ENCODE assay signal across 8 mouse cellular contexts in genomic region chr11:114468394-114468793, GRCm38 (mm10).
A peak's percentile ranks its signal among the peaks of the same experiment; 100 is the strongest.
DNase-seq lines count a peak whose midpoint lies in the region; ATAC-seq and TF ChIP-seq lines count a peak whose summit lies in the region.

No protein-coding gene starts in this region.

- peak; percentile 72 for ATAC-seq in lung, embryonic 14.5 days (ENCODE audit: insufficient read depth)

- TF ChIP-seq CTCF in lung, embryonic 14.5 days (IDR thresholded peaks at IDR 0.05; ENCODE audit: low read depth), result no peak

- no peaks in the 10 kb centered on the region for H3K36me3 ChIP-seq in lung, embryonic 14.5 days (ENCODE audit: insufficient read depth)

- peak; percentile 11 for DNase-seq in NIH3T3 (ENCODE audit: low read depth)
- DNase-seq in cerebellum, postnatal 10 days, result peak; percentile 87 to 93
- DNase-seq in frontal cortex, postnatal 36 days (ENCODE audit: low spot score in 2 of 2), result peak; percentile 60 to 62
- DNase-seq in heart, postnatal 4 days, result peak; percentile 87
- peak; percentile 88 to 91 for DNase-seq in kidney, postnatal 4 days
- DNase-seq in lung, embryonic 14.5 days, result peak; percentile 99
- peak; percentile 89 for DNase-seq in retina, embryonic 14.5 days (ENCODE audit: low spot score)
- no peak for DNase-seq in T-cell, adult 2 months (ENCODE audit: low spot score)

- peak overlapping the region; percentile 36 for H3K4me2 ChIP-seq in lung, embryonic 14.5 days

- no peaks in the 10 kb centered on the region for H3K9me3 ChIP-seq in lung, embryonic 14.5 days (ENCODE audit: low read depth, low read length)

- no peak overlapping the region for H3K4me3 ChIP-seq in lung, embryonic 14.5 days (ENCODE audit: low read depth, low read length)

- WGBS in lung, embryonic 14.5 days, result under 1% methylated on average over 8 of the region's 8 CpGs

- H3K9ac ChIP-seq in lung, embryonic 14.5 days, result no peak overlapping the region

- H3K27me3 ChIP-seq in lung, embryonic 14.5 days (ENCODE audit: insufficient read depth, low read length), result no peaks in the 10 kb centered on the region

- peak overlapping the region; percentile 67 for H3K27ac ChIP-seq in lung, embryonic 14.5 days (ENCODE audit: low read depth)

- peaks cover 16% of the 10 kb centered on the region for H3K4me1 ChIP-seq in lung, embryonic 14.5 days (ENCODE audit: insufficient read depth)
